Mouse (Mus musculus) embryonic stem cell, embryonic (primary cell): ENCODE results near the gene Adgrl4.

Experiments used
- CTCF ChIA-PET, 4 experiments: fragments of 300-600 bp in 2 of 4; fragments of 350-600 bp in 2 of 4; sonication (Branson Sonifier 250); formaldehyde crosslinking; loops; one replicate each; lab custom pipeline; 2022; ENCODE audit warnings: inconsistent platforms in 2 of 4; lab: Charles Lee
- POLR2A ChIA-PET, 4 experiments: fragments of 300-600 bp in 2 of 4; fragments of 350-600 bp in 2 of 4; sonication (Branson Sonifier 250); formaldehyde crosslinking; loops; one replicate each; lab custom pipeline; 2022; ENCODE audit warnings: antibody characterized with exemption in 4 of 4, inconsistent platforms in 1 of 4; lab: Charles Lee

Adgrl4 gene

GRCm38 (mm10) chr3:151437693-151438092 is at the start of gene Adgrl4:
Adgrl4 (plus strand) TSS chr3:151437887.
- ChIA-PET POLR2A (interaction anchor here in 1 of 4 experiments (1.1 kb wide), 1 partner anchor 9 kb away, joined by 3 read pairs; no protein-coding TSS in a partner anchor), CTCF (interaction anchor here in 1 of 4 experiments (0.6 kb wide), 1 partner anchor 69 kb away, joined by 3 read pairs; no protein-coding TSS in a partner anchor)

DNA sequence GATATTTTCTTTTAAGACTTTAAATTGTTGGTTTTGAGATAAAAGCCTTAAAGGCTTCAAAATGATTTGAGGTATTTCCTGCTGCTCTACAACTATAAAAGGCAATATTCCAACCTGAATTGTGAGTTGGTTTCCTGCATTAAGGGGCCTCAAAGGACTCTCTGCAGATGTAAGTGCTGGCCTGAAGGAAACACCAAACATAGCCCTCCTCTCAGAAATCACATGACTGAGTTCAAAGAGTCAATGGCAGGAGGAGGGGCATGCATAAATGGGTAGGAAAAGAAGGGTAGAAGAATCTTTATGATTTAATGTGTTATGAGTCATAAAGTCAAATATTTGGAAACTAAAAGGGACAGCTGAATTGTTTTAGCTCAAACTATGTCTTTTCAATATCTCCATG is 46.8 kb upstream of the Adgrl4 start:
- CTCF ChIA-PET: no interaction called here
- POLR2A ChIA-PET: no interaction called here

DNA sequence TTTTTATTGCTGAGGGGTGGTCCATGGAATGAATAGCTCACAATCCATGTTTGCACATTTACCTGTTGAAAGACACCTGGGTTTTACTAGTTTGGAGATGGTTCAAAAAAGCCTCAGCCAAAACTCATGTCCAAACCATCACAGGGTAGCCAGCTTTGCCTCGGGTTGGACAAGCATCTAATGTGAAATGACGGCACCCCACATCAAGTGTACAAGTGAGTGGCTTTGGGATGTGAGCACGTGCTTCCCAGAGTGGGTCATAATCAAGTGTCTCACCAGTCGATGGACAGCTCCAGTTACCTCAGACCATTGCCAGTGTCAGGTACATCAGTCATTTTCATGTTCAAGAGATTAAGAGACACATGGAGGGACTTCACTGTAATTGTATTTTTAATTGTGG is 44.8 kb upstream of the Adgrl4 start:
- ChIA-PET CTCF (no interaction called here), POLR2A (no interaction called here)

- POLR2A ChIA-PET: no interaction called here
- CTCF ChIA-PET: no interaction called here
Measured at GRCm38 (mm10) chr3:151393330-151393729, 44.4 kb upstream of the Adgrl4 start.

DNA sequence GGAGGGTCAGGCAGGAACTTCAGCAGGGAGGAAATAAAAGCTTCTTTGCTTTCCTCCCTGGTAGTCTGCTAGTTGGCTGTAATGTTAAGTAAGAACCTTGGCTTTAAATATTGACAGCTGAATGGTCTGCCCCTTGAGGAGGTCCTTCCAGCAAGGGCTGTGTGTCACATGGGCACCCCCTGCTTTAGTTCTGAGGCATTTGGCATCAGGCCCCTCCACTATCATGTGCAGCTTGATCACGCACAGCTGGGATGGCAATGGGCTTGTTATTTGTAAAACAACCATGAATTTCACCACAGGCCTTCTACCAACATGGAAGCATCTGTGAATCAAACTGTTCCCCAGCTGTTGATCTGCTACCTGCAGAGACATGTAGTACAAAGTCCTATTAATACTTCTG is 38.4 kb upstream of the Adgrl4 start:
- ChIA-PET POLR2A (no interaction called here), CTCF (no interaction called here)

GRCm38 (mm10) chr3:151411031-151411430 is 26.7 kb upstream of the Adgrl4 start:
- ChIA-PET CTCF (no interaction called here), POLR2A (no interaction called here)

- CTCF ChIA-PET: no interaction called here
- POLR2A ChIA-PET: no interaction called here
Measured at GRCm38 (mm10) chr3:151411488-151411887, 26.2 kb upstream of the Adgrl4 start.

DNA sequence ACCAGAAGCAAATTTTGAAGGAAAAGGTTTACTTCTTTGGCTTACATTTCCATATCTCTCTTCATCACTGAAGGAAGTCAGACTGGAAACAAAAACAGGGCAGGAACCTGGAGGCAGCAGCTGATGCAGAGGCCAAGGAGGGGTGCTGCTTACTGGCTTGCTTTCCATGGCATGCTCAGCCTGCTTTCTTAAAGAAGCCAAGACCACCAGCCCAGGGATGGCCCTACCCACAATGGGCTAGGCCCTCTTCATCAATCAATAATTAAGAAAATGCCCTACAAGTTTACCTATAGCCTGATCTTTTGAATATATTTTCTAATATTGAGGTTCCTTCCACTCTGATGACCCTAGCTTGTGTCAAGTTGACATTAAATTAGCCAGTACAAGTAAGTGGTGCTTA is 20.8 kb upstream of the Adgrl4 start:
- ChIA-PET POLR2A (no interaction called here), CTCF (no interaction called here)

DNA sequence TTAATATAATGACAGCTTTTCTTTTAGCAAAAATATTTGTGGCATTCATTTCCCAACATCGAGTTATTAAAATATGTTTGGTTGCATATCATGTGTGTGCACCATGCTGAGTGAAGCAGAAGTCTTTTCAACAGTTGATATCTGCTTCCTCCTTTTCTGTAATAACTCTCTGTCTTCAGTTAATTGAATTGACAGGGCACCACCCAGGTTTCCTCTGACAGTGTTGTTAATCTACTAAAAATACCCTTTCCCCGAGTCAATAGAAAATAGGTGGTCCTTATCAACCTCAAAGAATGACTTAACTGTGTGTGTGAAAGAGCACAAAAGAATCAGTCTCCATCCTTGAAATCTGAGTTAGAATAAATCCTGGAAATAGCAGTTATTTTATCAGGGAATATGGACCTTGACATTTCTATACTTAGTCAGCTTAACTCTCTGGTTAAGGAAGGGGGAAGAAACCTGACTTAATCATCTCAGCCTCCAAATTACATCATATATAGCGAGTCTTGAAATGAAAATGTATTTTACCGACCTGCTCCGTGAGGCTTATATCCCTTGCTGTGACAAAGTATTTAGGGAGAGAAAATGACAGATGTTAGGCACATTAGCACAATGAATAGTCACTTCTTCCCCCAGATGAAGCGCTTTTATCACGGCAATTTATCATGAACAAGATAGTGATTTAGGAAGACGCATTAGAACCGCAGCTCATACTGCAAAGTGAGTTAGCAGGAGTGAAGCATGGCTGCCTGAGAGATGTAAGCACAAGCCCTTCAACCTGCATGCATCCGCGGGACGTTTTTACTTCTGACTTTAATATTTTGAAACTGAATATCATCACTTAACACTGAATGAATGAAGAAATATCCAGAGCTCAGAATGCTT is 19.8 kb upstream of the Adgrl4 start:
- ChIA-PET POLR2A (no interaction called here), CTCF (no interaction called here)

DNA sequence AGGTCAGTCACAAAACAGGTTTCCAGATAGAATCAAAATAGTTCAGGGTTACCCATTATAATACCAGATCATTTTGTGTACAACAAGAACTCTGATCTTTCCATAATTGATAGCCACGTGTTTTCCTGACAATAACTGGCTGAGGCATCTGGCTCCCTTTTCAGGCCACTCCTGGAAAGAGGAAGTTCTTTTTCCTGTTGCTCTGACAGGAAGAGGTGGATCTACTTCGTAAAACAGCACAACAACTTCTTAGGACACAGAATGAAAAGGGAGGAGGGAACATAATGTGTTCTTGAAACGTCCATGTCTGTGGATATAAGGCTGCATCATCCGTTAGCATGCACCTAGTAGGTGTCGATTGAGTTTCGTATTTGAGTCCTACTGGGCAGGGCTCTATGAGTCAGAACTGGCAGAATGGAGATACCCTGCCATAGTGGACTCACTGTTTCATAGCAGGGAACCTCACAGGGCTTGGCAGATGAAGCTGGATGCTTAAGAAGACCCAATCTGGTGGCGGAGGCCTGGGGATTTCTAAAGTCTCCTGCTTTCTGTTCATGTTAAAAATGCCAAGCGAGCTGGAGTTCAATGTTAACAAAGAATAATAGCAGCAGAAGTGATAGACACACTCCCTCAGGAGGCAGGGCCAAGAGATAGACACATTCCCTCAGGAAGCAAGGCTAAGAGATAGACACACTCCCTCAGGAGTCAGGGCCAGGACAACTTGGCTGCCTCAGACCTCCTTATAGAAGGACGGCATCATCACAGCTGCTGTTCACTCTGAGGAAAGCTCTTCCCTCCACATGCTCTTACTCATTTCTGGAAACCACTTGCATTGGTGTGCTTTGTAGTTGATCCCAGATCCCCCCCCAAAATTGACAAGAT is 13.1 kb upstream of the Adgrl4 start:
- POLR2A ChIA-PET: no interaction called here
- CTCF ChIA-PET: no interaction called here

DNA sequence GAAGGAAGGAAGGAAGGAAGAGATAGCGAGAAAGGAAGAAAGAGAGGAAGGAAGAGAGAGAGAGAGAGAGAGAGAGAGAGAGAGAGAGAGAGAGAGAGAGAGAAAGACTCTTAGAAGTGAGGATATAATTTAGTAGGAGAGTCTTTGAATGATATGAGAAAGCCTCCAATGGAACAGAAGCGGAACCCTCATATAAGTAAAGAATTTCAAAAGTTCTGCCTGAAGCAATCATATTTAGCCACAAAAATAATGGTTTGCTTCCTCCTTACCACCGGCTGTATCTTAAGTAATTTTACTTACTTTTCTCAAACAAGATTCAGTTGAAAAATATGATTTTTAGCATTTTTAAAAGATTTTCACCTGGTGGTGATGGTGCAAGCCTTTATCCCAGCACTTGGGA is 7.6 kb upstream of the Adgrl4 start:
- CTCF ChIA-PET: no interaction called here
- POLR2A ChIA-PET: no interaction called here

DNA sequence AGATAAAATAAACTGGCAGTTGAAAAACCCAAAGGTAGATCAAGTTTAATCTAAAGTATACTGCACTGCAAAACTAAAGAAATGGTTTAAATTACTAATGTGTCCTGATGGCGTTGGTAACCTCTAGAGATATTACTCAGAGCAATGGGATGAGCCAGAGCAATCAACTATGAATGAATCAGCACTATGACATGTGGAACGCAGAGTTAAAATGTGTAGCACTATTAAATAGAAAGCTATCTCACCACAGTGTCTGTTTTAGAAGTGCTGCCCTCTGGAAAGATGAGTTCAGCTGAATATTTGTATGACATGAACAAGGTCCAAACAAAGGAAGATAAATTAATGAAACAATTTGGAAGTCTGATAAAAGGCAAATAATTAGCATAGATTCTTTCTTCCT is 6.2 kb upstream of the Adgrl4 start:
- CTCF ChIA-PET: no interaction called here
- POLR2A ChIA-PET: no interaction called here

GRCm38 (mm10) chr3:151438364-151438763 is 677 bp downstream of the Adgrl4 start:
- CTCF ChIA-PET: no interaction called here
- POLR2A ChIA-PET: interaction anchor here in 1 of 4 experiments (1.1 kb wide), 1 partner anchor 10 kb away, joined by 3 read pairs; no protein-coding TSS in a partner anchor

DNA sequence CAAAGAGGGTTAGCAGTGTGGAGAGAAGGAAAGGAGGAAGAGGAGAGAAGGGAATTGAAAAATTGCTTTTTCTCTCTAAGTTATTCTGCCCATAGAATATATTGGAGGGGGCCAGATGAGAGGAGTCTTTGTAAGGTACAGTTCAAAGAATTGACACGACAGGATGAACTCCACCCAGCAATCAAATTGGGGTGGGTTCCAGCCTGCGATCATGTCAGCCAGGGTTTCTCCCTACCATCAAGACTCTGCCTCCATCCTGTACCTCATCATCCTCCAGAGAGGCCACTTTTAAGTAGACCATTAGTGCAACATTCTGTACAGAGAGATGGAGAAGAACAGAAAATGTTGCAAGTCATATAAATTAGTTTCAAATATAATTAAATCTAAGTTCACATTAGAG is 2.3 kb downstream of the Adgrl4 start:
- ChIA-PET CTCF (no interaction called here), POLR2A (no interaction called here)

GRCm38 (mm10) chr3:151442026-151442425 is 4.3 kb downstream of the Adgrl4 start:
- POLR2A ChIA-PET: no interaction called here
- CTCF ChIA-PET: no interaction called here

DNA sequence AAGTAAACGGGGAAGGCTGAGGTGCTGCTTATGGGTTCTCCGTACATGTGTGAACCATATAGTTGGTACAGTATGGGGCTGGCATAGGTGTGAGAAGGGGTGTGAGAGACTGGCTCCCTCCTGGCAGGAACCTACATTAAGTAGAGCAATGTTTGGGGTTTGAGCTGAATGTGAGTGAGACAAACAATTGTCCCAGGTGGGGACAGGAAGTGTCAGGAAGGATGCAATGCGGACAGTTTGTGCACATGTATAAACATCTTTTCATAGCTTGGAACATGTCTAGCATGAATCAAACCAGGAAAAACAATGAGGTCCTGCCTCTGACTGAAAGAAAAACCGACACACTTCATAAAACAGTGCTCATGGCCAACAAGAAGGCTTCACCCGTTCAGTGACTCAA is 5.8 kb downstream of the Adgrl4 start:
- POLR2A ChIA-PET: no interaction called here

DNA sequence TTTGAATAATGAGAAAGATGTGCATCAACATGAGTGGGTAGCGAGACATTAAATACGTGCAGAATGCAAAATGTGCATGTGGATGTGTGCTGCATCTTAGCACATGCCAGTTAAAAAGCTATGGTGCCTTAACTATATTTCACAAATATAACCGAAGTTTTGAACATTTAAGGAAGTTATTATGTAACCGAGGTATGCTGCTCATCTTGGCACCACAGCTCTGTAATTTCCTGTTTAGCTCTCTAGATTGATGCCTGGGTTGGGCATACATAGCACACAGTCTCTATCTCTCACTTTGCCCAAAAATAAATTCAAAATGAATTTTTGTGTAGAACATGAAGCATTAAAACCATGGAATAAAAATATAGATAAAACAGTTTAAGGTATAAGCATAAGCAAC is 6.6 kb downstream of the Adgrl4 start:
- POLR2A ChIA-PET: no interaction called here
- CTCF ChIA-PET: no interaction called here

More for the DNA sequence above, 5.8 kb downstream of the Adgrl4 start:
- CTCF ChIA-PET: interaction anchor here in 1 of 4 experiments (0.5 kb wide), 1 partner anchor 10 kb away, joined by 6 read pairs; no protein-coding TSS in a partner anchor

DNA sequence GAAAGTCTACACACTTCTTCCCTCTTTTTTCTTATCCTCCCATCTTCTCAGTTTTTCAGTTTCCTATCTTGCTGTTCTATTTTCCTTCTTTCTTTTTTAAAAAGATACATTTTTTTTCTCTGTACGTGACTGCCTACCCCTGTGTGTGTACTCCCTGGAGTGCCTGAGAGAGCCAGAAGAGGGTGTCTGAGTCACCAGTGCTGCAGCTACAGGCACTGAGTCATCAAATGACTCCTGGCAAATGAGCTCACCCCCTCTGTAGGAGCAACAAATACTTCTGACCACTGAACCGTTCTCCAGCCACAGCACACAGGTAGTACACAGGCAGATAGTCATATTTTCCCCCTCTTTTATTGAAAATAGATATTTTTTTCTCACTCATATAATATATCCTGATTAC is 8.2 kb downstream of the Adgrl4 start:
- ChIA-PET CTCF (interaction anchor here in 1 of 4 experiments (1.0 kb wide), 1 partner anchor 325 kb away, joined by 3 read pairs; no protein-coding TSS in a partner anchor), POLR2A (no interaction called here)

- CTCF ChIA-PET: no interaction called here
- POLR2A ChIA-PET: interaction anchor here in 1 of 4 experiments (0.7 kb wide), 1 partner anchor 73 kb away, joined by 3 read pairs; no protein-coding TSS in a partner anchor
Measured at GRCm38 (mm10) chr3:151454985-151455701, 17.5 kb downstream of the Adgrl4 start.
